Mouse (Mus musculus) lung, embryonic 15.5 days (tissue): ENCODE data around the gene Hlcs. TPM values are rescaled to one million over a fixed set of nuclear protein-coding genes. Genes with fewer than 3 reads are reported as not detected.

ENCODE experiments used
- ATAC-seq: fragments of 200-750 bp; cut with Nextera tagmentation; 2 replicates; pipeline ENCODE4 v1.8.0; 2017; ENCODE audit warnings: moderate number of reproducible peaks, borderline replicate concordance; ENCODE audit not compliant: low FRiP score, low TSS enrichment; ENCODE audit errors: extremely low read depth
- H3K27ac ChIP-seq: fragments of 300-500 bp; sonication (generic); 2 replicates; pipeline ENCODE4 v1.5.1; 2015; ENCODE audit warnings: moderate library complexity, mild to moderate bottlenecking, inconsistent platforms
- H3K27me3 ChIP-seq: fragments of 300-500 bp; sonication (generic); 2 replicates; pipeline ENCODE4 v1.6.1; 2015; ENCODE audit warnings: inconsistent platforms
- H3K36me3 ChIP-seq: fragments of 300-500 bp; sonication (generic); 2 replicates; pipeline ENCODE4 v1.6.1; 2015; ENCODE audit warnings: inconsistent platforms
- H3K4me1 ChIP-seq: fragments of 300-500 bp; sonication (generic); 2 replicates; pipeline ENCODE4 v1.6.1; 2015; ENCODE audit warnings: inconsistent platforms
- H3K4me2 ChIP-seq: fragments of 300-500 bp; sonication (generic); 2 replicates; pipeline ENCODE4 v1.6.1; 2015; ENCODE audit warnings: inconsistent platforms, mild to moderate bottlenecking, moderate library complexity
- H3K4me3 ChIP-seq: fragments of 300-500 bp; sonication (generic); 2 replicates; pipeline ENCODE4 v1.5.1; 2015; ENCODE audit warnings: mild to moderate bottlenecking, inconsistent platforms
- H3K9ac ChIP-seq: fragments of 300-500 bp; sonication (generic); 2 replicates; pipeline ENCODE4 v1.6.1; 2015; ENCODE audit warnings: inconsistent platforms
- H3K9me3 ChIP-seq: fragments of 300-500 bp; sonication (generic); 2 replicates; pipeline ENCODE4 v1.6.1; 2016; ENCODE audit warnings: inconsistent platforms
- WGBS: fragments of 180-500 bp; shearing (Covaris S2); methylation state at CpG from one replicate; pipeline ENCODE4 v1.1.7; 2015; 5-methylcytosine and 5-hydroxymethylcytosine counted together
- polyA plus RNA-seq: library from polyadenylated mRNA; unstranded; fragments of >200 nt; fragmentation: Nextera tagmentation; extraction: Ambion mirVana; gene quantifications from 2 replicates; pipeline ENCODE4 v1.2.1, GENCODE M21; 2015

The Hlcs gene
- polyA plus RNA-seq, 1 experiment from 2014 or later = 9.1 TPM

DNA sequence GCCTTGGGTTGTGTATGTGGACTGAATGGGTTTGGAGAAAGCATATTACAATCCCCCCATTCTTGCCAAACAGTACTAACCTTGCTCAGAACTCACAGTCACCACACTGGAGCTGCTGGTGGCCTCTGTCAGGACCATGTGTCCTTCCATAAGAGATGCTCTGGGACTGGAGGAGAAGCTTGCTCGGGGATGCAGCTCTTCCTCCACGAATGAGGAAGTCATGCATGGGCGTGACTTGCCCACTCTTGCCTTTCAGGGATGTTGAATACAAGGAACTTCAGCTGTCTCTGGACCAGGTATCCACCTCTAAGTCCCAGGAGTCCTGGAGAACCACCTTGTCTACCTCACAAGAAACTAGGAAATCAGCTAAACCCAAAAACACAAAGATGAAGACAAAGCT is 191.0 kb downstream of the Hlcs start:
- peaks cover 16% of the 10 kb centered on the region for H3K4me1 ChIP-seq
- no peak overlapping the region for H3K9ac ChIP-seq
- H3K4me2 ChIP-seq = no peak overlapping the region
- no peaks in the 10 kb centered on the region for H3K36me3 ChIP-seq
- ATAC-seq = no peak
- no peak overlapping the region for H3K27ac ChIP-seq
- no peaks in the 10 kb centered on the region for H3K9me3 ChIP-seq
- WGBS = 86% methylated on average over 3 of the region's 3 CpGs
- H3K27me3 ChIP-seq = peaks cover 57% of the 10 kb centered on the region
- no peak overlapping the region for H3K4me3 ChIP-seq

DNA sequence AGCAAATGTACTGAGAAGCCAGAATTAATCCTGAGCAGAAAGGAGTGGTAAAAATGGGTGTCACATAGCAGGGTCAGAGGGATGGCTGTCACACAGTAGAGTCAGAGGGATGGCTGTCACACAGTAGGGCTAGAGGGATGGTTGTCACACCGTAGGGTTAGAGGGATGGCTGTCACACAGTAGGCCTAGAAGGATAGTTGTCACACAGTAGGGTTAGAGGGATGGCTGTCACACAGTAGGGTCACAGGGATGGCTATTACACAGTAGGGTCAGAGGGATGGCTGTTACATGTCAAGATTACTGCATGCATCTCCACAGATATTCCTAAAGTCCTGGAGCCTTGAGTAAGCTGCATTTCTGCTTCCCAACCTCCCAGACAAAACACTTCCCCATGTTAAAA is 195.0 kb downstream of the Hlcs start:
- no peak for ATAC-seq
- no peaks in the 10 kb centered on the region for H3K9me3 ChIP-seq
- H3K4me1 ChIP-seq = peaks cover 9% of the 10 kb centered on the region; the same call in 1 of the 2 replicates
- H3K36me3 ChIP-seq = no peaks in the 10 kb centered on the region
- no peak overlapping the region for H3K9ac ChIP-seq
- WGBS = 86% methylated on average over 1 of the region's 1 CpGs
- no peak overlapping the region for H3K4me2 ChIP-seq
- H3K4me3 ChIP-seq = no peak overlapping the region
- H3K27ac ChIP-seq = no peak overlapping the region
- H3K27me3 ChIP-seq = peaks cover 17% of the 10 kb centered on the region

DNA sequence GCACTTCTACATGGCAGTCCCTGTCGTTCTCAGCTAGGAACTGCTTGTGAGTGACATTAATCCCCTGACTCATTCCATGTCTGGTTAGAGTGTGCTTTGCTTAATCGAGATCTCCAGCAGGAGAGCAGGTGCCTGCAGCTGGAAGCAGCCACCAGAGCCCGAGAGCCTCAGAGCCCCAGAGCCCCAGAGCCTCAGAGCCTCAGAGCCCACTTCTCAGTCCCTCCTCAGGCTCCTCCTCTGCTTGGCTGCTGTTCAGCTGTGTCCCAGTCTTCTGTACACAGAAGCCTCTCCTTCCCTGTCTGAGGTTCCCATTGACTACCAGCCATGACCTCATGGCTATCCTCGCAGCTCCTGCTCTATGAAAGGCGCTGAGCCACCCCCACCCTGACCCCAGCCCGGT is 196.0 kb downstream of the Hlcs start:
- Histone ChIP-seq H3K4me1 (peaks cover 9% of the 10 kb centered on the region; the same call in 1 of the 2 replicates), H3K4me3 (no peak overlapping the region), H3K9me3 (no peaks in the 10 kb centered on the region), H3K27ac (no peak overlapping the region), H3K4me2 (no peak overlapping the region), H3K27me3 (peaks cover 7% of the 10 kb centered on the region), H3K36me3 (no peaks in the 10 kb centered on the region), H3K9ac (no peak overlapping the region)
- no peak; the same call in 1 of the 2 replicates for ATAC-seq
- WGBS = 29% methylated on average over 6 of the region's 6 CpGs

DNA sequence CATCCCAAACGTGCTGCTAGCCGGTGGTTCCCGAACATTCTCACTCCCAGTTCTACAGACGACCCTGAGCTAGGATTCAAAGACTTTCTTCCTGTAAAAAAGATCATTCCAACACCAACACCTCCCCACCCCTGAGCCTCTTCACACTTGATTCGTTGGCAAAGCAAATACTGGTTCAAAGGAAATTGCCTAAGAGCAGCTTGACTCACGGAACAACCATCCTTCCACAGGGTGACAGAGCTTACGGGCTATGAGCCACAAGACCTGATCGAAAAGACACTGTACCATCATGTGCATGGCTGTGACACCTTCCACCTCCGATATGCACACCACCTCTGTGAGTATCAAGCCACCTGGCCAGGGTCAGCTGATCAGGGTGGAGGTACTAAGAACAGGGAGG is 198.7 kb downstream of the Hlcs start:
- H3K4me2 ChIP-seq = no peak overlapping the region
- ATAC-seq = no peak
- H3K4me3 ChIP-seq = no peak overlapping the region
- no peaks in the 10 kb centered on the region; the same call in 1 of the 2 replicates for H3K27me3 ChIP-seq
- no peaks in the 10 kb centered on the region for H3K9me3 ChIP-seq
- H3K9ac ChIP-seq = no peak overlapping the region
- 47% methylated on average over 9 of the region's 9 CpGs for WGBS
- no peak overlapping the region for H3K27ac ChIP-seq
- no peaks in the 10 kb centered on the region for H3K36me3 ChIP-seq
- H3K4me1 ChIP-seq = 0 out of 2 replicates have a peak, but pooled peaks cover 3% of the 10 kb centered on the region

DNA sequence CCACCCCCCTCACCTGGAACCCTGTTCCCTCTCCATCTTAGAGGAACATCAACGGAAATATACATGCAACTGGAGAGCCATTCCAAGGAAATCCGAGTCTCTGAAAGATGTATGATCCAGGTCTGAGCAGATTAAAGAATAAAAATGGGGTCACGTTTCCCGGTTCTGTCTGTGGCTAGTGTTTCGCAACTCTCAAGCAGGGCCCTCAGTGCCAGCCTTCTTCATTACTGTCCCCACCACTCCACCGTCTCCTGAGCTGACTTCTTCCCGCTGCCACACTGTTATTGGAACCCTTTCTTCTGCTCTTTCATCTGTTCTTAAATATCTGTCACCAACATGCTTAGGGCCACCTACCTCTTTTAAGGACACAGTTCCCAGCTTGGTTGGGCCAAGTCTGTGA is 200.2 kb downstream of the Hlcs start:
- Histone ChIP-seq H3K27me3 (no peaks in the 10 kb centered on the region; the same call in 1 of the 2 replicates), H3K4me1 (0 out of 2 replicates have a peak, but pooled peaks cover 3% of the 10 kb centered on the region), H3K4me2 (no peak overlapping the region), H3K4me3 (no peak overlapping the region), H3K9me3 (no peaks in the 10 kb centered on the region), H3K9ac (no peak overlapping the region), H3K27ac (no peak overlapping the region), H3K36me3 (no peaks in the 10 kb centered on the region)
- no peak for ATAC-seq
- WGBS = 48% methylated on average over 7 of the region's 7 CpGs

DNA sequence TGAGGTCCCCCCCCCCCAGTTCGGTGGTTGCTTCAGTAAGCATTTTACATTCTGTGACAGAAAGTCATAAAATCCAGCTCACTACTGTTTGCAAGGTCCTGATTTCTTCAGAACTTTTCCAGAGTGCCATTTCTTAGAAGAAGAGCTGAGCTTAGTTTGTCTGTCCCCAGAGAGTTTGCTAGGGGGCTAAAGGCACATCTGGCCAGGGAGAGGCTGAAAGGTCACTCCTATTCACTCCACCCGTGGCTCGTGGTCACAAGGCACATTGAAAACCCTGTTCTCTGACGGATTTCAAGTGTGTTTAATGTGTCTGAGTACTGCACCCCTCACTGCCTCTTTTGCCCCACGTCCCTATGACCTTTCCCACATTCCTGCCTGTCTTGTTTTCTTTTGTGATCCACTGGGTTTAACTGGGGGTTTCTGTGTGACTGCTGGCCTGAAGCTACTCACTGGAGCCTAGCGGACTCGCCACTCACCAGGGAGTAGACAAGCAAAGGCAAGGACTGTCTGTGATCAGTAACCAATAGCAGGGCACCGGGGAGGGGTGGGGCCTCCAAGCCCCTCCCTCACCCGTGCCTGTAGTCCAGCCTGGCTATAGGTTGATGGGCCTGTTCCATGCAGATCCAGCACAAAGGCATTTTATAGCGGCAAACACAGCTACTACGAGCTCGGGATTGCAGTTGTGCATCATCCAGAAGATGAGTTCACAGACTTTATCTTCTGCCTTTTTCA is 215.5 kb downstream of the Hlcs start:
- WGBS = 13% methylated on average over 12 of the region's 12 CpGs
- Histone ChIP-seq H3K4me1 (peaks cover 9% of the 10 kb centered on the region), H3K36me3 (no peaks in the 10 kb centered on the region), H3K27me3 (peaks cover 66% of the 10 kb centered on the region), H3K4me3 (no peak overlapping the region), H3K9ac (no peak overlapping the region), H3K9me3 (no peaks in the 10 kb centered on the region), H3K4me2 (no peak overlapping the region), H3K27ac (no peak overlapping the region)
- ATAC-seq = peak; percentile 59; the same call in 1 of the 2 replicates

DNA sequence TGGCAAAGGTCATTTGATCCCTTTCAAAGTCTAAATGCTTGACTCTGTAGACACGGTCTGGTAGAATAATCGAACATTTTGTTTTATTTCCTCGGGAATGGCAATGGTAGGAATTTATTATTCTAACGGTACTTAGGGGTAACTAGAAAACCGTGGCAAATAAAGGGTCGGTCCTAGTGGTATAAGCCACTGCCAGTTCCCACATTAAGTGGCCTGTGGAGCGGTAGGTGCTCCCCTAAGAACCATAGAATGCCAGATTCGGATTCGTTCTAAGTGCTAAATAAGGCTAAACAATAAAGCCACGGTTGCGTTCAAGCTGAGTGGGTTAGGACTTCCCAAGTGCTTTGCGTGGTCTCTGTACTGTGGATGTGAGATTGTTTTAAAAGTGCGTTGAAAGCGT is 216.9 kb downstream of the Hlcs start:
- H3K9me3 ChIP-seq = no peaks in the 10 kb centered on the region
- WGBS = 3% methylated on average over 14 of the region's 14 CpGs

DNA sequence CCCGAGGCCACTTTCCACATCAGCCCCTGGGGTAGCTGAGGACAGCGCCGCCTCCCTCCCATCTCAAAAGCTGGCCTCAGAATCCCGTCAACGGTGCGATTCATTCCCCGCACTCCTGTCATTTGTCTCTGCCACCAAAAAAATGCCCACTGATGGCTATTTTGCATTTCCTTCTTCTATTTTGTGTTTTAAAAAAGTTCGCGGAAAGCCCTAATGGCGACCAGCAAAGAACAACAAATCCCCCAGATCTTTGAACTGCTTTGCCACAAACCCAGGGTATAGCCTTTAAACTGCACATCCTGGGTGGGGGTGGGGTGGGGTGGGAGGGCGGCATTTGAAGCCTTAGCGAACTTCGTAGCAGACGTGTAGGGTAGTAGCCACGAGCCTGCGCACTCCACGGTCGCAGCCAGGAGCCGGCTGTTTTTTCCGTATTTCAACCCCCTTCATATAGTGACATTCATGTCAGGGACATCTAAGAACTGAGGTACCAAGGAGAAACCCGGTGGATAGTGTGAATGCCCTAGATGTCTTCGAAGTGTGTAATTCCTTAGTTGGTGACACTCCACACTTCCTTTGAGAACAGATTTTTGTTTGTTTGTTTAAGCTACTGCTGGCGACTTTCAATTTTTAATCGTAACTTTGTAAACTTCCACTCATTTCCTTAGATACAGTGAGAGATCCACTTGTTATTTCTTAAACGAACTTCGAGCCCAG is 218.1 kb downstream of the Hlcs start:
- Histone ChIP-seq H3K4me2 (no peak overlapping the region), H3K9ac (no peak overlapping the region), H3K27me3 (peaks cover 92% of the 10 kb centered on the region), H3K9me3 (no peaks in the 10 kb centered on the region), H3K4me3 (no peak overlapping the region), H3K4me1 (peaks cover 9% of the 10 kb centered on the region), H3K27ac (no peak overlapping the region), H3K36me3 (no peaks in the 10 kb centered on the region)
- WGBS = 2% methylated on average over 26 of the region's 26 CpGs
- ATAC-seq = no peak

More for the DNA sequence above, 216.9 kb downstream of the Hlcs start:
- peaks cover 9% of the 10 kb centered on the region for H3K4me1 ChIP-seq
- H3K9ac ChIP-seq = no peak overlapping the region
- ATAC-seq = no peak
- H3K27me3 ChIP-seq = peaks cover 80% of the 10 kb centered on the region
- no peaks in the 10 kb centered on the region for H3K36me3 ChIP-seq
- no peak overlapping the region for H3K27ac ChIP-seq
- H3K4me3 ChIP-seq = no peak overlapping the region
- H3K4me2 ChIP-seq = no peak overlapping the region

DNA sequence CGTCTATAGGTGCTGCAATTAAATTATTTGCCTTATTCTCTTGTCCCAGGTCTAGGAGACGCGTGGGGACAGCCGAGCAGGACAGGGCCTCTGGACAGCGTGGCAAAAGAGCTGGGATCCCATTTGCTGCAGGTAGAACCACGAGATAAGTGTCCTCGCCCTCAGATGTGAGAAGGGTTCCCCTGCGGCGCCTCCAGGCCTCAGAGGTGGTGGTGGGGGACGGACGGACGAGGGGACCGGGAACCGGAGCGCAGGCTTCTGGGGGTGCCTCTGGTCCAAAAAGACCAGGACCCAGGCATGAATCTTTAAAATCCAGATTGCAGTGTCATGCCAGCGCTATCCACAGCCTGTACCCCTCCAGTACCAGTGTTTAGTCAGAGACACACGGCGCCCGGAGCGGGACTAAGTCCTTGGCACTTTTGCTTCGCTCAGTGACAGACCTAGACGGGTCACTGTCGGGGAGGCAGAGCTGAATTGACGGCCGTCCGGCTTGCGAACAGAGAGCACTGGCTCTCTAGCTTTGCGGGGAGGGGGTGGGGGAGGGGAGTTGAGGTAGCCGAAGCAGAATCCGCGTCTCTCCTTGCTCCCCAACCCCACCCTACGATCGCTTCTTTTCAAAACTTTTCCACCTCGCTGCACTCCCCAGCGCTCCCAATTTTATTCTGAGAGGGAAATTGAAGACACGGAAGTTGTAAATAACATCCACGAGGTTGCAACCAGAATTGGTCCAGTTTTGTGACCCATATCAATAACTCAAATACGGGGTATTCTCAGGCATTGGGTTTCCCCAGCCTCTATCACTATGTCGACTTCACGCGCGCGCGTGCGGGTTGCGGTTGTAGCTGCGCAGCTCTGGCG is 218.9 kb downstream of the Hlcs start:
- H3K4me1 ChIP-seq = peaks cover 9% of the 10 kb centered on the region
- no peak overlapping the region for H3K4me3 ChIP-seq
- H3K27me3 ChIP-seq = peaks cover 94% of the 10 kb centered on the region
- H3K9ac ChIP-seq = no peak overlapping the region
- no peak for ATAC-seq
- H3K27ac ChIP-seq = no peak overlapping the region
- no peaks in the 10 kb centered on the region for H3K36me3 ChIP-seq
- no peaks in the 10 kb centered on the region for H3K9me3 ChIP-seq
- no peak overlapping the region for H3K4me2 ChIP-seq
- WGBS = 1% methylated on average over 48 of the region's 48 CpGs

DNA sequence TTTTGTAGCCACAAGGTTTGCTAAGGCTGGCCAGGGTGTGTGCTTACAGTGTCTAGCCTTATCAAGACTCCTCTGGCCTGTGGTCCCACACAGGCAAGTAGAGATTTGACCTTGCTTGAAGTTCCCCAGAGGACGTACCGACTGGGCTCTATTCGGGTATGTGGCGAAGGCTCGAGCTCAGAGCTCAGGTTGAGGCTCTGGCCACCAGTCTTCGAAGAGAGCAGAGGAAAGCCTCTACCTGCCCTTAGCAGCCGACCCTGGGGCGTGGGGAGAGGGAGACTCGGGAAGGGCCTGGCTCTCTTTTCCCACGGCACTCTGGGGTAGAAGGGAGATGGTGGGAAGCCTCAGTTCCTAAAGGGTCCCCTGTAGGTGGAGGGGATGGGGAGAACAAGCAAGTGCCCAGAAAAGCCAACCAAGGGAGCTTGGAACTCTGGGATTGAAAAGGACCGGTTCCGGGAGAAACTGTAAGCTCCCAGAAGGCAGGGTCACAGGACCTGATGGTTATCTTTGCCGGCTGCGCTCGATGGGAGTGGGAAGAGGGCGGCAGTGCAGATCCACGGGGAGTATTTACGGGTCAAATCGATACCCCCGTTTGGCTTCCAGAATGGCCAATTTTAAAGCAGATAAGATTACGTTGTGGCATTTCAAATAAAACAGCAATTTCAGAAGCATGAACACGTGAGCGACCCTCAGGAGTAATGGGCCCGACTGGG is 220.1 kb downstream of the Hlcs start:
- Histone ChIP-seq H3K9ac (no peak overlapping the region), H3K4me2 (no peak overlapping the region), H3K27me3 (peaks cover 94% of the 10 kb centered on the region), H3K36me3 (no peaks in the 10 kb centered on the region), H3K27ac (no peak overlapping the region), H3K4me3 (no peak overlapping the region), H3K4me1 (peaks cover 9% of the 10 kb centered on the region), H3K9me3 (no peaks in the 10 kb centered on the region)
- 3% methylated on average over 24 of the region's 24 CpGs for WGBS
- ATAC-seq = no peak

DNA sequence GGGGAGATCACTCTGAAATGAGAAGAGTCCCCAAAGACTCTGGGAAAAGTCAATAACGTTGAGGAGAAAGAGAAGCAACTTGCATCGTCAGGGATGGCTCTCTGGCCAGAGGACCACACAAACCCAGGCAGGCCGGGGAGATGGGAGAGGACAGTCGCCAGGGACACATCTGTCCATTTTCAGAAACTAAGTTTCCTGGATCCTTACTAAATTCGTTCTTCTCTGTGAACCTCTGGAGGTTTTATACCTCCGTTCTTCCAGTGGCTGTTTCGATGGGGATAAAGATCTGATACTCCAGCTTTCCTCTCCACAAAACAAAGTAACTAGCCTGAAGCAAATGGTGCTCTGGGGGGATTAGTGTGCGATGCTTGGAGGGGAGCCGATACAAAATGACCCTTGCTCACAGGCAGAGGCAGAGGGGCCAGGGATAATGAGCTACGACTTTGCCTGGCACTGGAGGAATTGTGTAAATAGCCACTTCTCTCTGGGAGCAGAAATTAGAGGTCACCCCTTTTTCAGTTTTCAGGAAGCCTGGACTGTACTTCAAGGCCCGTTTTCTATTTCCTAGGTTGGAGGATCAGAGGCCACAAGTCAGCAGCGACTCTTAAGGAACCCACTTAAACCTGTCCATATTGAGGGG is 220.7 kb downstream of the Hlcs start:
- no peak overlapping the region for H3K9ac ChIP-seq
- H3K9me3 ChIP-seq = no peaks in the 10 kb centered on the region
- no peak overlapping the region for H3K4me3 ChIP-seq
- H3K27me3 ChIP-seq = peaks cover 94% of the 10 kb centered on the region
- peaks cover 6% of the 10 kb centered on the region for H3K4me1 ChIP-seq
- ATAC-seq = no peak
- no peak overlapping the region for H3K27ac ChIP-seq
- no peak overlapping the region for H3K4me2 ChIP-seq
- H3K36me3 ChIP-seq = no peaks in the 10 kb centered on the region
- 1% methylated on average over 12 of the region's 12 CpGs for WGBS
